Comparison of ENCODE assay signal across 28 mouse cellular contexts in the genomic region with DNA sequence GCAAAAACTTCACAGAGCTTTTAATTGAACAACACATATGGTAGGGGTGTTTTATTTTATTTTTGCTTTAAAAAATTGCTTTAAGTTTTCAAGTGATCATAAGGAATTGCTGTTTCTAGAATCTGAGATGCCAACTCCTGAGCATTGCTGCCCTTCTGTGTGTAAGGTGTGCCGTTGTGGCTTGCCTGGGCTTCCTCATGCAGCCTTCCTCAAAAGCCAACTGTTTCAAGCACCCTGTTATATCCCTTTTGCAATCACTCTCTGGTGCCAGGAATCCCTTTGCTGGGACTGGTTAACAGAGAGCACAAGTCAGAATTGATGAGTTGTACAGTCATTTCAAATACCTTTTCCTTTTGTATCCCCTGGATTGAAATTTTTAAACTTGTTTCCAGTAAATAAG.
"Had no signal": no experiment of that assay in that cellular context is flagged by ENCODE, and none has a peak within 500 bp of the region (broad histone marks: within the 10 kb centered on the region; RNA-seq: fewer than 3 reads in every experiment).

No protein-coding gene starts in this region.

- H3K9ac ChIP-seq: heart, embryonic 13.5 days; heart, embryonic 15.5 days; hindbrain, embryonic 12.5 days; hindbrain, embryonic 14.5 days; intestine, embryonic 15.5 days; limb, embryonic 12.5 days; liver, embryonic 12.5 days; liver, embryonic 14.5 days had no signal

- H3K4me1 ChIP-seq: hindbrain, embryonic 12.5 days; intestine, embryonic 15.5 days; limb, embryonic 10.5 days had no signal

- H3K27ac ChIP-seq: gastrocnemius, adult 2 months; heart, adult 2 months; heart, embryonic 13.5 days; heart, embryonic 15.5 days; hindbrain, embryonic 10.5 days; hindbrain, embryonic 12.5 days; hindbrain, embryonic 14.5 days; intestine, embryonic 15.5 days; left cerebral cortex, adult 2 months; limb, embryonic 10.5 days; limb, embryonic 12.5 days; liver, embryonic 12.5 days; liver, embryonic 14.5 days had no signal

- DNase-seq: gastrocnemius, adult 2 months; gastrocnemius, postnatal 10 days; gastrocnemius, postnatal 25 days; heart, adult 11 months; heart, adult 2 months; heart, postnatal 14 days; heart, postnatal 36 days; kidney, adult 18-20 months; kidney, adult 8-10 months; kidney, postnatal 10 days; kidney, postnatal 25 days; kidney, postnatal 4 days; liver had no signal

- H3K36me3 ChIP-seq: heart, embryonic 15.5 days; hindbrain, embryonic 12.5 days; intestine, embryonic 15.5 days had no signal

- H3K4me3 ChIP-seq: gastrocnemius, adult 2 months; heart, adult 2 months; heart, embryonic 13.5 days; heart, embryonic 15.5 days; hindbrain, embryonic 10.5 days; hindbrain, embryonic 12.5 days; intestine, embryonic 15.5 days; left cerebral cortex, adult 2 months; limb, embryonic 10.5 days; limb, embryonic 12.5 days; liver, embryonic 12.5 days had no signal

- ATAC-seq: hindbrain, embryonic 16.5 days; inflammation-experienced regulatory T-cells, adult 6 months; intestine, embryonic 15.5 days; intestine, postnatal 0 days; liver, embryonic 12.5 days had no signal

- H3K9me3 ChIP-seq: heart, embryonic 13.5 days; heart, embryonic 15.5 days; hindbrain, embryonic 10.5 days; hindbrain, embryonic 12.5 days; intestine, embryonic 15.5 days; limb, embryonic 10.5 days; limb, embryonic 12.5 days; liver, embryonic 12.5 days had no signal

- H3K27me3 ChIP-seq: heart, embryonic 13.5 days; heart, embryonic 15.5 days; hindbrain, embryonic 12.5 days; intestine, embryonic 15.5 days; limb, embryonic 12.5 days; liver, embryonic 12.5 days had no signal

- H3K4me2 ChIP-seq: heart, embryonic 11.5 days; heart, embryonic 13.5 days; heart, embryonic 15.5 days; hindbrain, embryonic 12.5 days; hindbrain, embryonic 14.5 days; intestine, embryonic 15.5 days; limb, embryonic 12.5 days; liver, embryonic 12.5 days had no signal
